Mouse (Mus musculus): Measurements from ENCODE around the gene App. TPM values are rescaled to one million over a fixed set of nuclear protein-coding genes. Genes with fewer than 3 reads are reported as not detected.

The App gene
- total RNA-seq, 2 experiments from 2014 or later, result 1,138 to 1,191 TPM

DNA sequence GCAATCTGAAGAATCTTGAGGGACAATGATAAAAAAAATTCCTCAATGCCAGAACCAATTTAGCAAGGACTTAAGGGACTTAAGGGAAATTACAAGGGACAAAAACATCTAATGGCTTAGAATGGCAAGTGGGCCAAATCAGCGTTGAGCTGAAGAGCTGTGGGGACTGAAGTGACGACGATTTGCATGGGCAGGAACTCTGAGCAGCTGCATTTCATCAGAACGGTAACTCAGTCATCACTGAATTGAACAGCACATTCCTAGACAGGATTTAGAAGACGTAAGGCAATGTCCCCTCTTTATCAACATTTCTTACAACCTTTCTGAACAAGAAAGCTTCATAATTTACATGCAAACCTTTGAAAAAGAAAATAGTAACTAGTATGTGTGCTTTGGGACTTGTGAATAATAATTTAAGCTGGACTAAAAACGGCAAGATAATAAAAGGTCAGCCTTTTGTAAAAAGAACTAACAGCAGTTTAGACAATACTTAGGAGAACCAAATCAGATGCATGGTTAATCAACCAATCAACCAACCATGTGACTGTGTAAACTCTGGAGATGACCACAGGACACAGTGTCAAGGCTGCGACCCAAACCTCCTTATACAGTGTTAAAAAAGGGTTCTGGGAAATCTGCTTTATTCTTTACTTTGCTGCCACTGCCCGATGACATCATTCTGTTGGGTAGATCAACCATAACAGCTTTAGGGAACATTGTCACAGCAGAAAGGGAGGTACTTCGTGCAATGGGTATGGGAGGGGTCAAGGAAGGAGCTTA lies 164.5 kb downstream of the App start:
- no peak for DNase-seq (ENCODE audit: extremely low spot score in 1 of 2, low spot score in 2 of 2)
- intact Hi-C loops (cut with DNase I), result no loop called here

DNA sequence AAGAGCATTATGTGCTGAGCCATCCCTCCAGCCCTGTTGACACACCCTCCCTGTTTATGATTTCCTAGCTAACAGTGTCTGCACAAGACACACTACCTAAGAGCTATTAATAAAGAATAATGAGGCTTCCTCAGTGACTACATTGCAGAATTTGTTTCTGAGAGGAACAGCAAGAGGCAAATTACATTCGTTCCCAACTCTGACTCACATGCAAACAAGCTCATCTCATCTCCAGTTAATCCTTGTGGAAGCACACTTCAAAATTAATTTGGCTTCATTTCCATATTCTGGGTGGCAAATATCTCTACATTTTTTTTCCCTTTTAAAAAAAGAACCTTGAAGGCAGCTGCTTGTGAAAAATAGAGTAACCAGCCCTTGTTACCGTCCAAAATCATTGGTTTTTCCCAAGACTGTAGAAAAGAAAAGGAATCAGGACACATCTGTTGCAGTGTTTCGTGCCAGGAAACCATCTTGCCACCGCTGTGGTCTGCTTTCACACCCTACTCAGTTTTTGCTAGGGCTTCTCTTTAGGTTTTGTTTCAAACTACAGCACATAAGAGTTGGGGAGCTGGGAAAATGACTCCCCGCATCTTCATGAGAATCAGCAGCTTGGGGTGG lies 171.5 kb downstream of the App start:
- DNase-seq (ENCODE audit: extremely low spot score in 1 of 2, low spot score in 2 of 2), result peak in 1 of 2 experiments; percentile 69

DNA sequence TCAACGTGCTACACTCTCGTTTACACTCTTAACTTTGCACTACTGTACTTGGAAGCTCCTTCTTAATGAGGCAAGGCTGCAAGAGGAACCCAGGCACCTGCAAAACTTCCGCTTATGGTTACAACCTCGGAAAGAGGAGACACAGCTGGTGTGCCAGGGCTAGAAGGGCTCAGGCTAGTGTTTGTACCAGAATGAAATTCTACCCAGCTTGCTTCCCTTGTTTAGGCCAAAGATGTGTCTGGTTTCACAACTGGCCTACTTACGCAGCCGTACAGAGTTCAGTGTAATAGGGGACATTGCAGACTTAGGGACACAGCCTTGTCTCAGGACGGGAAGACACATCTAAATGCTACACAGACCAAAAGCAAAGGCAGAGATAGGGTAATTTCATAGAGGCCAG lies 173.3 kb downstream of the App start:
- intact Hi-C loops (cut with DNase I), result no loop called here
- no peak for DNase-seq (ENCODE audit: extremely low spot score in 1 of 2, low spot score in 2 of 2)

More for the DNA sequence above, 171.5 kb downstream of the App start:
- intact Hi-C loops (cut with DNase I), result no loop called here

DNA sequence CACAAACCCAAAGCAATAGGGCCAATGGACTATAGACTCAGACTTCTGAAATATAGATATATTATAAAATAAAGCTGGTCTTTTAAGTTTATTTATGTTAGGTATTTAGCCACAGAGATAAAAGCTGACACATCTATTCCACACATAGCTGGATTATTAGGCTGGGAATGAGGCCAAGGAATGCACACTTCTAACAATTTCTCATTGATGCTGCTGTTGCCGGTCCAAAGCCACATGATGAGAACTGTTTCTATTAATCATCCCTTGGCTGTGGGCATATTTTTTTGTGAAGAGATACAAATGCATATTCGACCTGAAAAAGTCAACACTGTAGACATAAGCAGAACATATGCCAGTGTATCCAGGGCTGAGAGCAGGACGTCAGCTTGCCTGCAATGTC lies 176.0 kb downstream of the App start:
- no peak for DNase-seq (ENCODE audit: extremely low spot score in 1 of 2, low spot score in 2 of 2)
- intact Hi-C loops (cut with DNase I), result no loop called here

DNA sequence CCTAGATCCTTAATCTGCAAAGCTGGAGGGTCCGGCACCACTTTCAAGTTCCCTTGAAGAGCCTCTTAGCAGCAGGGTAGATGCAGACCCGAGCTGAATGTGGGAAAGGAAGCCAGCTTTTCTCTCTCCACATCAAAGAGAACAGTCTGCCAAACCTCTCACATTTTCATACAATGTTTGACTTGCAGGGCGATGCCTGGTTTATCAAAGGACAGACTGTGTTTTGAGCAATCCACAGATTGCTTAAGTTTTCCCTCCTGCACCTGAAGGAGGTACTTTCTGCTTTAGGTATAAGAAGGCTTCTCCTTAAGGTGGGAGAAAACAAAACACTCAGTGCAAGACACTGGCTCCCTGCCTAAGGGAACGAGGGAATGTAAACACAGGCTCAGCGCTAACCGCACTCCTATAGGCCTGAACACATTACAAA lies 178.1 kb downstream of the App start:
- no peak for DNase-seq (ENCODE audit: extremely low spot score in 1 of 2, low spot score in 2 of 2)
- intact Hi-C loops (cut with DNase I), result no loop called here

DNA sequence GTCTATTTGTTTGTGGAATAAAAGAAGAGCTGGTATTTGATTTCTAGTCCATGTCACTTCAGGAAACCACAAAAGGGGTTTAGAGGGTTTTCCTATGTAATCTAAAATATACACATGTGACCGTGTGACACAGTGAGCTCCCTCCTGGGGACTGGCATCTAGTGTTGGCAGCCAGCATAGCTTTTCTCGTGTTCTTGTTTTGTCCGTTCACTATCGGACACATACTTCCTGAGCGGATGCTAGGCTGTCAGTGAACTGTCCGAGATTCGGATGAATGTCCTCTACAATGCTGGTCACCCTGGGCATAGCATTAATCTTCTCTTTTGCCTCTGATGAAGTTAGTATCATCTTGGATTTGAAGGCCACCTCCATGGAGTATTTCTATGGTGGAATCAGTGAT lies 180.7 kb downstream of the App start:
- intact Hi-C loops (cut with DNase I), result no loop called here
- DNase-seq (ENCODE audit: extremely low spot score in 1 of 2, low spot score in 2 of 2), result no peak

DNA sequence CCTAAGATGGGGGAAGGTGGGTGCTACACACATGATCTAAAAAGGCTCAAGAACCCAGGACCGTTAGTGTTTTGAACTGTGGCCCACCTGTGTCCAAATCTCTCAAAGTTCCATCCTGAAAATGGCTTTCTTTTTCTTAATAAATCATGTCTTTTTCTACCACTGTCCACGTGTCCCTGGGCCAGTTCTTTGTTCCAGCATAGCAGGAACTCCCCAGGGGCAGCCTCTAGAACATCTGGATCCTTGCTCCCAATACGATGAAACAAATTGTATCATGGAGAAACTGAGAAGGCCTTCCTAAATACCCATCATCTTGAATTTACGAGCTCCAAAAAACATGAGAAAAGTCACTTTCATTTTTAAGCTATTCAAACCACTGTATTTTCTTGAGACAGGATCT lies 182.6 kb downstream of the App start:
- intact Hi-C loops (cut with DNase I), result no loop called here
- no peak for DNase-seq (ENCODE audit: extremely low spot score in 1 of 2, low spot score in 2 of 2)

DNA sequence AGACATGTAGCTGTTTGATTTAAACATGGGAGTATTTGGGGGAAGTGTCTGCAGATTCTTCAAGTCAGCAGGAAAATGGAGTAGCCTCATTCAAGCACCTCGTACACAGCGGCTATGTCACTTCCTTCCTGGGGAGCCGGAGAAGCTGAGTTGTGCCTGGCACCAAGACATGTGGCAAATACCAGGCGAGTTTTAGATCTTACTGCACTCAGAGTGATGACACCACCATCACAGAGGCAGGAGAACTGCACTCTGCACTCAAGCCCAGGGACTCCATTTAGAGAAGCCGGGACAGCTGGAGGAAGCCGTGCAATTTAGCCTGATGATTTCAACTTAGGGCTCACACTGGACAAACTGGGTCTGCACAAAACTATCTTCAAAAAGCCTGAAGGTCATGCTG lies 183.6 kb downstream of the App start:
- DNase-seq (ENCODE audit: extremely low spot score in 1 of 2, low spot score in 2 of 2), result no peak
- intact Hi-C loops (cut with DNase I), result no loop called here

DNA sequence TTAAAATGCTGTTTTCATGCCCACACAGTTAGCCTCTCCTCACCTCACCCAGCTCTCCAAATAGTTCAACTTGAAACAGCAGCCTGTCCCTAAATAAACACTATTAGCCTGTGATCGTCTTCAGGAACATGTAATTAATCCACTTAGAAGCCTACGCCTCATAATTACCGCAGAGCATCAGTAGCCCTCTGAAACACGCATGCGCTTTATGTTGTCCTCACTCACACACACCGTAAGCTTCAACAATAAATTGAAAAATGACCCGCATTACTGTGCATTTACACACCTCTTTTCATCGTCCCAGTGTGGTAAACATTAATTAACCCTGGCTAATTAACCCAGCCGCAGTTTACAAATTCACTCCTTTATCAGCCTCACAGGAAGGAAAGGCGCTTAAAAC lies 184.1 kb downstream of the App start:
- DNase-seq (ENCODE audit: extremely low spot score in 1 of 2, low spot score in 2 of 2), result no peak
- intact Hi-C loops (cut with DNase I), result no loop called here

DNA sequence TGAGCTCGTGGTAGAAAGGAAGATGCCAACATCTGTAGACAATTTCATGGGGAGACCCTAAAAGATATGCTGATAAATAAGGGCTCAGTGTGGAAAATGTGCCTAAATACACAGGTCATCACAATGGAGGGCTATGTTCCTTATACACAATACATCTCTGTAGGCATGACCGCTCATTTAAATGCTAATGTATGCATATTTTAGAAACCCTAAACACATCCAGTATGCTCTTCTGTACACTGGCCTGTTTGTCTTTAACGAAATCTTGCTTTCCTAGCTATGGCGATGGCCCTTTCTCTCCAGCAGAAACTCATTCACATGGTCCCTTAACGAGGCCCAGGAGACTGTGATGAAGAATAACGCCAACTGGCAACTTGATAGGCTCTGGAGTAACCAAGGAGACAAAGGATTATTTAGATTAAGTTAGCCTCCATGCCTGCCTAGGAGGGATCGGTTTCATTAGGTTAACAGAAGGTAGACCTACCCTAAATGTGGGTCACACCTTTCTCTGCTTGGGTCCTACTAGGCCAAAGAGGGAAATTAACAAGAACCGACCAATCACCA lies 185.8 kb downstream of the App start:
- intact Hi-C loops (cut with DNase I), result no loop called here
- no peak for DNase-seq (ENCODE audit: extremely low spot score in 1 of 2, low spot score in 2 of 2)

DNA sequence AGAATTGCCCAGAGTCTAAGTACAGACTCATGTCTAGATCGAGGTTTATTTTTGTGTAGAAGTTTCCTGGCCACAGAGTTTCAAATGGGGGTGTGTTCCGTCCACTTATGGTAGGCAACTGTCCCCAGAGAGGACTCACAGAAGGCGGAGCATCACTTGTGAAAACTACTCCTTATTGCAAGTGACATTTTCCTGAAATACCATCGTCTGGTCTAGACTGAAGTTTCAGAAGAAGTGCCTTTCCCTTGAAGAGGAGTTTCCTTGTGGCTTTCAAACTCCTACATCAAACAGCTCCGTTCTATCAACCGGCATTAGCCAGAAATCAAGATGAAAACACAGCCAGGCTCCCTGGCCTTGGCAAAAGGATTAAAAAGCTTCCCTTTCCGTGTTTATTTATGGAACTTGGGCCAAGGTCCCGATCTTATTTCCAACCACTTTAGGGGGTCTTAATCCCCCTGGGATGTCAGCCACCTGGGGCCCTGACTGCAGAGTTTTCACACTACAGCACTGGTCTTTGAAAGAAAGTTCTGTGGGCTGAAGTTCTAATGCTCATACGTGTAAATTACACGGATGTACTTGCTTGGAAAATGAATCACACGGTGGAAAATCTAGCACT lies 187.4 kb downstream of the App start:
- intact Hi-C loops (cut with DNase I), result no loop called here
- peak in 1 of 2 experiments; percentile 58 for DNase-seq (ENCODE audit: extremely low spot score in 1 of 2, low spot score in 2 of 2)

DNA sequence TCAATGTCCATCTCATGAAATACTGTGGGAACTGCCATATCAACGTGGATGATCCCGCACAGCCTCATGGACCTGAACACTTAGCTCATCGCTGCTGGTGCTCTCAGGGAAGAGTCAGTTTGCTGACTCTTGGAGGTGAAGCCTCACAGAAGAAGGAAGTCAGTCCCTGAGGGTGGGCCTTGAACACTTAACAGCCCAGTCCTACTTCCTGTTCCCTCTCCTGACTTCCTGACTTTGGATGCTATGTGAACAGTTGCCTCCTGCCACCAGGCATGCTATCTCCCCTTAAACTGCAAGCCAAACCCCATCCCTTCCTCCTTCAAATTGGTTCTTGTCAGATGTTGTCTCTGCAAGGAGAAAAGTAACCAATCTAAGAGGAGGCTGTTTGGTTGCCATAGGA lies 188.2 kb downstream of the App start:
- intact Hi-C loops (cut with DNase I), result no loop called here
- no peak for DNase-seq (ENCODE audit: extremely low spot score in 1 of 2, low spot score in 2 of 2)

DNA sequence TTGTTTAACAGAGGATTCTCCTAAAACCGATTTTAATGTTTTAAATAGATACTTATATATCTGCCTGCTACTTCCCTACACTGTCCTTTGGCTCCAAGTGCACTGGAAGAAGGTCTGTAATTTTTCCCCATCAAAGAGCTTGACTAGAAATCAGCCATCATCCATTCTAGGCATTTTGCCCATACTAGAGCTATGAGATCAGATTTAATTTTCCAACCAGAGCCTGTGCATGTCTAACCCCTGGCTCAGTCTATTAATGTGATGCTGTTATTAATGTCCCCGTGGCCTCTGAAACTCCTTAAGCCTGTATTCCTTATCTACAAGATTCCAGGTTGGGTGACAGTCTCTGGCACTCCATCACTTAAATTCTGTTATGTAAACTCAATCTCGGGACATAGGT lies 190.1 kb downstream of the App start:
- intact Hi-C loops (cut with DNase I), result no loop called here
- DNase-seq (ENCODE audit: extremely low spot score in 1 of 2, low spot score in 2 of 2), result no peak

DNA sequence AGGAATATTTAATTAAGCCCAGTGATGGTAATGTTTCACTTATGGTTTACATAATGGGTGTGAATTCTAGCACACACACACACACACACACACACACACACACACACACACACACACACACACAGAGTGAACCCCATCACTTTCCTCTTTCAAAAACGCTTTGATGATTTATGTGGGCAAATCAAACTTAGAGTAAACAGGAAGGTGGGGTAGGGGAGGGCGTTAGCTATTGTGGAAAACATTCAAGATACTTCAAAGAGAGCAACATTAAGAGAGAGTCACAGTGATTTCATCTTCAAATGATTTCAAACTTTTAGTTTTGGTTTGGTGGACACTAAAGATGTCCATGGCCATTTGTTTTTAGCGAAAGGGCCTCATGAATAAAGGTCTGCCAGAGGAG lies 191.0 kb downstream of the App start:
- intact Hi-C loops (cut with DNase I), result no loop called here

DNA sequence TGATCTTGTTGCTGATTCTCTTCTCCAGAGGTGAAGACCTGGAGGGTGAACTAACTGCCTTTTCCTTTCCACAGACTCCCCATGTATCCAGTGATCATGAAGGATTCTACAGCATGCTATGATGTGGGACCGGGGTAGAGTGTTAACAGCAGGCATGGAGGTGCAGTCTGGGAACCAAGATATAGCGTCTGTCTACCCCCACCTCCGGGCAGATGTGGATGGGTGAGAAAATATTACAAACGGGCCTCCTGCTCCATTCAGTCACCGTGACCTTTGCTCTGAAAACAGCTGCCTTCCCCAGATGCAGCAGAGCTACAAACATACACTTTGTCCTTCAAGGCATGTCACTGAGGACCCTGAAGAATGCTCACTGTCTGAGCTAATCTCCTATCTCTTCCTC lies 195.0 kb downstream of the App start:
- no peak for DNase-seq (ENCODE audit: extremely low spot score in 1 of 2, low spot score in 2 of 2)
- intact Hi-C loops (cut with DNase I), result no loop called here

More for the DNA sequence above, 191.0 kb downstream of the App start:
- DNase-seq (ENCODE audit: extremely low spot score in 1 of 2, low spot score in 2 of 2), result no peak

DNA sequence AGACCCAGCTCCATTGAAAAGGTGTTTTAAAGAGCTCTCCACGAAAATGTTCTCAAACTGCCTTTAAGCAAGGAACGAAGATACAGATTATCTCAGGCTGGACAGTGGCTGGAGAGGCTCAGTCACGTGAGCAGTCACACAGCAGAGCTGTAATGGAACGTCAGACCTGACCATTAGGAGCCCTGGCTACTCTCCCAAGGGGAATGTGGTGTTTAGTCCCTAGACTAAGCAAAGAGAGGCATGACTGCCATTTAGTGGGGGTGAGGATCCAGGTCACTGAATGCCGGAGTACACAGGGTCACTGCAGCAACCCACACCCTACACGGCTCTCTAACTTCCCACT lies 199.4 kb downstream of the App start:
- no peak for DNase-seq (ENCODE audit: extremely low spot score in 1 of 2, low spot score in 2 of 2)
- intact Hi-C loops (cut with DNase I), result no loop called here

DNA sequence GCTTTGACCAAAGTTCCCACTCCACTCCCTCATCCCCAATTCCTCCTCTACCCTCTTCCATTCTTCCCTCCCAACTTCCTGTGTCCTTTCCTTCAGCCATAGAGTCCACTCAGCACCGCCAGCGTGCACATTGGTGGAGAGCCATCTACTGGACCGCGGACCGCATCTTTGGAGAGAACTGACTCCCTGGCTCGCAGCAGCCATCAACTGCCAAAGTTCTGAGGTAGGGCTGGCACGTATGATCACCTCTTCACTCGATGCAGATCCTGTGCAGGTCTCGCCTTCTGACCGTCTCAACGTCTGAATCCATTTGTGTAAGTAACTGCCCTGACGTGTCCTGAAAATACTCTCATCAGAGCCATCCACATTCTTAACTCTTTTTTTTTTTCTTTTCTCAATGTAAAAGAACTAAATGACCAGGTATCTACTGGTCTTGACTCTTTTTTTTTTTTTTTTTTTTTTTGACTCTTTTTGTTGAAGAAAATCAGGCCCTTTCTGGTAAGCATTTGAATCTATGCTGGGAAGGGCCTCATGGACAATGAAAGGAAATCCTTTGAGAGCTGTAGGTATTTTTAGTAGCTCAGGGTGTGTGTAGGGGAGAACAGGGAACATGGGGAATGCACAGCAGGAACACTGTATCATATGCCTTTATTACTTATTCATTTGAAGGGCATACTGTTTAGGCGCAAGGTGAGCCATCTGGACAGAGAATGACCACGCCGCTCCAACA lies 200.0 kb downstream of the App start:
- intact Hi-C loops (cut with DNase I), result no loop called here
- no peak for DNase-seq (ENCODE audit: extremely low spot score in 1 of 2, low spot score in 2 of 2)

DNA sequence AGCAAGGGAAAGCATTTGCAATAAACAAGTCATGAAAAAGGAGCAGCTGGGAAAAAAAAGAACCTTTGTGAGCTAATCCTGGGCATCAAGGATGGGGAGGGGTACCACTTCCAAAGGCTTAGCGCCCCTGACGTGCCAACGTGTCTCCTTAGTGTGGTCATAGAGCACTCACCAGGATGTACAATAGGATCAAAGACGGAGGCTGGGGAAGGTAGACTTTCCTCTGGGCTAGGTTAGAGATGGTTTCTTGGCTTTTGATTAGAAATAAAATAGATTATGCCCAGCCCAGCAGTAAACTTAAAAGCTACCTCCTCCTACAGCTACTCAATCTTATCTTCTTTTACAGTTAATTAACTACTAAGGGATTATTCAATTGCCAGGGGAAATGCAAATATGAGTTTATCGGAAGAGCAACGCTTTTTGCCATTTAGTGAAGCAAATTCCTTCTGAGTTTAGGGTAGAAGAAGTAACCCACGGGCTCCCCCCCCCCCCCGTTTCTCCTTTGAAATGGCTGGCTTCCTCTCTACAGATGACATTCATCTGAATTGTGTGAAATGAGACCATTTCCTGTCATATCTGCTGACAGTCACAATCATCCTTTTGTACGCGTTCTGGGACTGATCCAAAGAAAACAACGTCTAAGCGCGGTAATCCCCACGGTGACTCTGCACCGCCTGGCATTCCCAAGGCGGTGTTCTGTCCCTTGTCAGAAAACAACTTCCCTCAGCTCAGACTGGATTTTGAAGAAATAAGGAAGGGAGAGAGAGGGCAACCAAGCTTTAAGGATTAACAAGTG lies 201.8 kb downstream of the App start:
- peak in 1 of 2 experiments; percentile 33 for DNase-seq (ENCODE audit: extremely low spot score in 1 of 2, low spot score in 2 of 2)
- intact Hi-C loops (cut with DNase I), result no loop called here

DNA sequence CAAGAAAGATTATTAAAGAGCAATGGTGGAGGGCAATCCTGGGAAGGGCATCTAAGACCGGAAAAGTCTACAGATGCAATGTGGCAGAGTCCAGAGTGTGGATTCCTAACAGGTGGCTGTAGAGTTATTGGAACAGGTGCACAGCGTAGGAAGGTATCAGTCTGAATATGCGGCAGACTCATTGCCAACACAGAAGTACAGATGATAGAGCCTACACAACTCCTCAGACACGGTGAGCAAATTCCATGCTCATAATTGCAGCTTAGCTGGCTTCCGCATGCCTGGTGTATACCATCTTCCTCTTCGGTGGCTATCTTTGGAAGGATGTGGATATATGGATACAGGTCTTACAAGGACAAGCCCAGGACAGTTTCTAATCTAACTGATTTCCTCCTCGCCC lies 204.5 kb downstream of the App start:
- intact Hi-C loops (cut with DNase I), result no loop called here
- no peak for DNase-seq (ENCODE audit: extremely low spot score in 1 of 2, low spot score in 2 of 2)

Measured in left cerebral cortex, postnatal 10 days (tissue).